Mouse (Mus musculus) testis, postnatal 10 days (tissue): ENCODE measurements around the gene Galnt5.

Experiments
- DNase-seq: peaks from one replicate; pipeline ENCODE4 v3.0.0; 2021; ENCODE audit warnings: low spot score

Gene Galnt5

DNA sequence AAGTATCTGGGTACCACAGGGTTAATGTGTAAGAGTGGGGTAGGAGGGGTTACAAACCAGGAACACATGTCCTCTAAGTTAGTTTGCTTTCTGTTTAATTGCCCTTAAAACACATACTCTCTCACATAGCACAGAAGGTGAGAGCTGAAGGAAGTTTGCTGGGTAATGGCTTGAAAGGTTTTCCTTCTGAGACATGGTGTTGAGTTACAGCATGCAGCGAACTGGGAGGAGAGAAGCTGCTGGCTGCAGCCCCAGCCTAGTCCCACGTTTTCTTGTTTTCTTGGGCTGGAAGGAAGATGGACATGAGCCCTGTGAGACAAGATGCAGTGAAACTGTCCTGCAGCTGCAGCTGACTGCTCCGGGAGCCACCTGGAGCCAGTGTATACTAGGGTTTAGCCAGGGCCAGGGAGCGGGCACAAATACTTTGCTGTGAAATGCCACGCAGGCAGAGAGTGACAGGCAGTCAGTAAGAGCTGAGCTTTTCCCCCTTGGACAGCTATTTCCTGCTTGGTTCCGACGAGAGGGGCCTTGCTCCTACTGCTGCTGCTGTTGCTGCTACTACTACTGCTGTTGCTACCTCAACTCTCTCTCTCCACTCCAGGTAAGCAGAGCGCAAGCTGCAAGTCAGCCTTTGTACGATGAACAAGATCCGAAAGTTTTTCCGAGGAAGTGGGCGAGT, at the start of gene Galnt5:
Galnt5 (plus strand) TSS at position 133 of the 679 bp plus-strand sequence.
- DNase-seq = no peak

- no peak for DNase-seq
These were observed 46.1 kb upstream of the Galnt5 start for GRCm38 (mm10) chr2:57951620-57952019.

DNA sequence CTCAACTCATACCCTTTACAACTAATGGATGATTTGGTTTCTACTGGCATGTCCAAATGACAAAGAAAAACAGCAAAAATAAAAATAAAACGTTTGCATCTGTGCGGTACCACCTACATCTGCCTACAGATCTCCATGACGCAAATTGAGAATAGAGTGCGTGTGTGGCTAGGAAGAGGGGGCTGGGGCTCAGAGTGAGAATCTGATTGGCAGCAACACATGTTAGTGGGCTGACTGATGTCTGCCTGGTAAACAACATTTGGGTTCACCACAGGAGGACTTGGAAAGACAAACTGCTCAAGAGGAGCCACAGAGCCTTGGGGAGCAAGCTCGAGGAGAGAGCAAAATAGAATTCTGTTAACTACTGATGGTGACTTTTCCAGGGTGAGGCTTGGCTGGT, 36.9 kb upstream of the Galnt5 start:
- DNase-seq = no peak

GRCm38 (mm10) chr2:57982248-57982647, 15.4 kb upstream of the Galnt5 start:
- no peak for DNase-seq

GRCm38 (mm10) chr2:57991084-57991483, 6.6 kb upstream of the Galnt5 start:
- no peak for DNase-seq

DNA sequence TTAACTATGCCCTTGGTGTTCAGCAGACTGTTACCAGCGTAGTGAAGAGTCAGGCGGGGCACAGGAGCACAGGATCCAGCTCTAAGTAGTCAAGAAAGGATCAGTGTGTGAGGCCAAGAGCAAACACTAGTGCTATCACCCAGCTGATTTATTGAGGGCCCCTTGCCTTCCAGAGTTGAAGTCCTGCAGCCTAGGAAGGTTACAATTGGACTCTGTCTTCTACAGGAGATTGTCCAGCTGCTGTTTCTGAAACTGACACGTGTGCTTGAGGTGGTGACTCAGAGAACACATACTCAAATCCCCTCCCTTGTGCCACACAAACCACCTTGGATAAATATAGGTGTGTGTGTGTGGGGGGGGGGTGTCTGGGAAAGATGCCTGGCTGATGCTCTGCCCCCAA, 3.8 kb downstream of the Galnt5 start:
- no peak for DNase-seq

GRCm38 (mm10) chr2:58007081-58007480, 9.4 kb downstream of the Galnt5 start:
- DNase-seq = no peak

GRCm38 (mm10) chr2:58023556-58023955, 25.9 kb downstream of the Galnt5 start:
- DNase-seq = no peak

- no peak for DNase-seq
These were observed 29.1 kb downstream of the Galnt5 start for GRCm38 (mm10) chr2:58026740-58027139.

GRCm38 (mm10) chr2:58029404-58029803, 31.7 kb downstream of the Galnt5 start:
- no peak for DNase-seq

DNA sequence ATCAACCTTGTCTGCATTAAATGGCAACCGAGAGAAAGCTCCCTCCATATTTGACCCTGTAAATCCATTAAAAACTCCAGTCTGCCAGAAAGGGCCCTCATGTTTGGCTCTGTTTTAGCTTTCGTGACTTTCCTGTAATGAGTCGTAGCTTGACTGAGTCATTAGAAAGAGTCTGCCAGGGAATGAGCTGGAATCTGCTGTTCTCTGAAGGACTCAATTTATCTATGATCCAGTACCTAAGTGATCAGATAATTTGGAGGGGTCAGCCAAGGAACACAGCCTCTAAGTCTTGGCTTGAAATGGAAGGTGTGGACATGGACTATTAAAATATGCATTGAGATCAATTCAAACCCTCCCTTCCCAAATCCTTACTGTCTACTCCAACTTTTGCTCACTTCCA, 33.7 kb downstream of the Galnt5 start:
- no peak for DNase-seq

- DNase-seq = no peak
These were observed 38.0 kb downstream of the Galnt5 start for GRCm38 (mm10) chr2:58035635-58036034.

GRCm38 (mm10) chr2:58036926-58037325, 39.2 kb downstream of the Galnt5 start:
- DNase-seq = no peak

DNA sequence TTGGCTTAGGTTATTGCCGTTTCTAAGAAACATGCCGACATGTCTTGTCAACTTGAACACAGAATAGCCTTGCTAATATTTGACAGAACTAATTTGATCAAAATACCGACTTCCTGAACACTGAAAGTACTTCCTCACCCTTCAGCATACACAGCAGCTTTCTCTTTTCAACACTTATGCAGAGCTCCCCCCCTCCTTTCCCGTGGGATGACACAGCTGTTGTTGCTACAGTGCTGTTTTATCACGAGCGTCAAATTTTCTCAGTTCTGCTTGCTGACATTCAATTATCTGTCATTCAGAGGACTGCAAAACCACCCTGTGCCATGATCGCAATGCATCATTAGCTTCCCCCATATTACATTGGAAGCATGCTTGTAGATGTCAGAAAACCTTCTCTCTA, 44.2 kb downstream of the Galnt5 start:
- no peak for DNase-seq

- no peak for DNase-seq
These were observed 55.3 kb downstream of the Galnt5 start, which contains the start of gene Ermn for GRCm38 (mm10) chr2:58052821-58053581. Gene Ermn (minus strand): TSS chr2:58052864.

DNA sequence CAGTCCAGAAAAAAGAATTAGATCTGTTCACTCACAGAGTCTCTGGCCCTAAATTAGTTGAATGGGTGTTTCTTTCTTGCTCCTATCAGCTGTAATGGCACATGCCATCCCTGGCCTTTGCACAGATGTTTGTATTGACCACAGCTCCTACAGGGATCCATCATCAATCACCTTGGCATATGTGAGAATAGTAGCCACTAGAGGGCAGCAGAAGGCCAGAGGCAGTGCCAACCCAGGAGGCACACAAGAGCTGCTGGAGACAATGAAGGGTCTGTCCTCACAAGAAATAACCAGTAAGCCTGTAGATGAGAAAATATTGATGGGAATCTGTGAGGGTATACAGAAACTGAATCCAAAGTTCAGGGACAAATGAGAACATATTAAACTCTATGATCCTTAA, 57.7 kb downstream of the Galnt5 start:
- DNase-seq = peak; percentile 65

- no peak for DNase-seq
These were observed 82.2 kb downstream of the Galnt5 start for GRCm38 (mm10) chr2:58079849-58080248.

GRCm38 (mm10) chr2:58086420-58086819, 88.7 kb downstream of the Galnt5 start:
- DNase-seq = no peak

- no peak for DNase-seq
These were observed 97.1 kb downstream of the Galnt5 start for GRCm38 (mm10) chr2:58094818-58095217.
